Mouse (Mus musculus): ENCODE data around the gene Wnk4. TPM values are rescaled to one million over a fixed set of nuclear protein-coding genes. Genes with fewer than 3 reads are reported as not detected.
A peak's percentile ranks its signal among the peaks of the same experiment; 100 is the strongest.

Gene Wnk4
- polyA plus RNA-seq, 1 experiment: 0.49 TPM

- Histone ChIP-seq H3K79me2 (ENCODE audit: control insufficient read depth, insufficient read depth) (peaks cover 13% of the 10 kb centered on the region), H3ac (ENCODE audit: control insufficient read depth, insufficient read length, low read depth) (no peak overlapping the region), H3K79me3 (ENCODE audit: low read depth) (no peaks in the 10 kb centered on the region), H3K27me3 (ENCODE audit: control insufficient read depth, insufficient read depth, insufficient read length) (peaks cover 6% of the 10 kb centered on the region), H3K4me3 (ENCODE audit: insufficient read depth, poor library complexity, severe bottlenecking) (no peak overlapping the region), H3K36me3 (ENCODE audit: control insufficient read depth, insufficient read depth) (peaks cover 4% of the 10 kb centered on the region)
- TF ChIP-seq CTCF (IDR thresholded peaks at IDR 0.05; ENCODE audit: control insufficient read depth, insufficient read depth, insufficient read length): no peak
- TF ChIP-seq MYOG (IDR thresholded peaks at IDR 0.05; ENCODE audit: control insufficient read depth, extremely low read depth, insufficient read length): no peak
- TF ChIP-seq FOSL1 (IDR thresholded peaks at IDR 0.05; ENCODE audit: insufficient read depth, low read length, poor library complexity, severe bottlenecking): no peak
- TF ChIP-seq MYOD1 (IDR thresholded peaks at IDR 0.05; ENCODE audit: control insufficient read depth, insufficient read length, low read depth): no peak
- TF ChIP-seq CEBPB (IDR thresholded peaks at IDR 0.05; ENCODE audit: low read depth): no peak
These were observed 4.3 kb upstream of the Wnk4 start for GRCm38 (mm10) chr11:101255826-101256775.

GRCm38 (mm10) chr11:101259261-101259712 is 1.1 kb upstream of the Wnk4 start:
- no peak overlapping the region for H3K4me3 ChIP-seq (ENCODE audit: insufficient read depth, poor library complexity, severe bottlenecking)
- peaks cover 35% of the 10 kb centered on the region for H3K27me3 ChIP-seq (ENCODE audit: control insufficient read depth, insufficient read depth, insufficient read length)
- TF ChIP-seq MYOD1 (IDR thresholded peaks at IDR 0.05; ENCODE audit: control insufficient read depth, insufficient read length, low read depth) (no peak), MAX (IDR thresholded peaks at IDR 0.05) (no peak), CTCF (IDR thresholded peaks at IDR 0.05; ENCODE audit: control insufficient read depth, insufficient read depth, insufficient read length) (no peak), FOSL1 (IDR thresholded peaks at IDR 0.05; ENCODE audit: insufficient read depth, low read length, poor library complexity, severe bottlenecking) (no peak), MYOG (IDR thresholded peaks at IDR 0.05; ENCODE audit: control insufficient read depth, extremely low read depth, insufficient read length) (no peak), CEBPB (IDR thresholded peaks at IDR 0.05; ENCODE audit: low read depth) (no peak), USF1 (IDR thresholded peaks at IDR 0.05; ENCODE audit: low read depth) (no peak)
- H3ac ChIP-seq (ENCODE audit: control insufficient read depth, insufficient read length, low read depth): no peak overlapping the region
- peaks cover 4% of the 10 kb centered on the region for H3K36me3 ChIP-seq (ENCODE audit: control insufficient read depth, insufficient read depth)
- H3K79me2 ChIP-seq (ENCODE audit: control insufficient read depth, insufficient read depth): peaks cover 5% of the 10 kb centered on the region
- H3K79me3 ChIP-seq (ENCODE audit: low read depth): no peaks in the 10 kb centered on the region

GRCm38 (mm10) chr11:101260826-101261380 is 536 bp downstream of the Wnk4 start:
- TF ChIP-seq MYOD1 (IDR thresholded peaks at IDR 0.05; ENCODE audit: control insufficient read depth, insufficient read length, low read depth): no peak
- TF ChIP-seq CEBPB (IDR thresholded peaks at IDR 0.05; ENCODE audit: low read depth): no peak
- TF ChIP-seq USF1 (IDR thresholded peaks at IDR 0.05; ENCODE audit: low read depth): no peak
- TF ChIP-seq FOSL1 (IDR thresholded peaks at IDR 0.05; ENCODE audit: insufficient read depth, low read length, poor library complexity, severe bottlenecking): no peak
- TF ChIP-seq CTCF (IDR thresholded peaks at IDR 0.05; ENCODE audit: control insufficient read depth, insufficient read depth, insufficient read length): no peak
- TF ChIP-seq MAX (IDR thresholded peaks at IDR 0.05): no peak
- TF ChIP-seq MYOG (IDR thresholded peaks at IDR 0.05; ENCODE audit: control insufficient read depth, extremely low read depth, insufficient read length): no peak
- H3K4me3 ChIP-seq (ENCODE audit: insufficient read depth, poor library complexity, severe bottlenecking): no peak overlapping the region
- peaks cover 4% of the 10 kb centered on the region for H3K36me3 ChIP-seq (ENCODE audit: control insufficient read depth, insufficient read depth)
- H3K79me3 ChIP-seq (ENCODE audit: low read depth): no peaks in the 10 kb centered on the region
- H3ac ChIP-seq (ENCODE audit: control insufficient read depth, insufficient read length, low read depth): peak overlapping the region; percentile 4
- peaks cover 45% of the 10 kb centered on the region for H3K27me3 ChIP-seq (ENCODE audit: control insufficient read depth, insufficient read depth, insufficient read length)
- no peaks in the 10 kb centered on the region for H3K79me2 ChIP-seq (ENCODE audit: control insufficient read depth, insufficient read depth)

DNA sequence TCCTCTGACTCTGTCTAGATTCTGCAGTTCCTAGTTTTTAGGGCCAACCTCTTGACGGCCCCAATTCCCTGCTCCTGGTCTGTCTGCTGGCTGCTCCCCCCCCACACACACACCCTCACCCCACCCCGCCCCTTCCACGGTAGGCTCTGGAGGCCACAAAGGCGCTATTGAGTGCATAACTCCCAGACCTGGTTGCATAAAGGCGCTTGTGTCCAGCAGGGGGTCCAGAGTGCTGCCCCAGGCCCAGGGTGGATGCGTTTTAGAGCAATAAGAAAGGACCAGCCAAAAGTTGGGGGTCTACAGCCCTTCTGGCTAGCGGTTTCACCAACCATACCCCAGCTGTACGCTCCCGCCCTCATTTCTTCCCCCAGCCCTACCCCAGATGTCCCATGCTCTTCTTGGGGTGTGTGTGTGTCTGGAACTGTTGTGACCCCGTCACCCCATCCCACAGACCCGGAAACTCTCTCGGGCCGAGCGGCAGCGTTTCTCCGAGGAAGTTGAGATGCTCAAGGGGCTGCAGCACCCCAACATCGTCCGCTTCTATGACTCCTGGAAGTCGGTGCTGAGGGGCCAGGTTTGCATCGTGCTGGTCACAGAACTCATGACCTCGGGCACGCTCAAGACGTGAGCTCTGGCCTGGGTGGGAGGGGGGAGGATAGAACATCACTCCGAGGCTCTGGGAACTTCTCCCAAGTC is 2.1 kb downstream of the Wnk4 start:
- Histone ChIP-seq H3K36me3 (ENCODE audit: control insufficient read depth, insufficient read depth) (peaks cover 4% of the 10 kb centered on the region), H3K4me3 (ENCODE audit: insufficient read depth, poor library complexity, severe bottlenecking) (no peak overlapping the region), H3ac (ENCODE audit: control insufficient read depth, insufficient read length, low read depth) (no peak overlapping the region), H3K27me3 (ENCODE audit: control insufficient read depth, insufficient read depth, insufficient read length) (peaks cover 45% of the 10 kb centered on the region), H3K79me3 (ENCODE audit: low read depth) (no peaks in the 10 kb centered on the region), H3K79me2 (ENCODE audit: control insufficient read depth, insufficient read depth) (no peaks in the 10 kb centered on the region)
- no peak for TF ChIP-seq MYOD1 (IDR thresholded peaks at IDR 0.05; ENCODE audit: control insufficient read depth, insufficient read length, low read depth)
- no peak for TF ChIP-seq CTCF (IDR thresholded peaks at IDR 0.05; ENCODE audit: control insufficient read depth, insufficient read depth, insufficient read length)
- no peak for TF ChIP-seq MAX (IDR thresholded peaks at IDR 0.05)
- TF ChIP-seq MYOG (IDR thresholded peaks at IDR 0.05; ENCODE audit: control insufficient read depth, extremely low read depth, insufficient read length): no peak
- TF ChIP-seq FOSL1 (IDR thresholded peaks at IDR 0.05; ENCODE audit: insufficient read depth, low read length, poor library complexity, severe bottlenecking): no peak
- TF ChIP-seq USF1 (IDR thresholded peaks at IDR 0.05; ENCODE audit: low read depth): no peak
- no peak for TF ChIP-seq CEBPB (IDR thresholded peaks at IDR 0.05; ENCODE audit: low read depth)
